Mouse (Mus musculus): ENCODE measurements around the gene Tnrc18. TPM values are rescaled to one million over a fixed set of nuclear protein-coding genes. Genes with fewer than 3 reads are reported as not detected.

Tnrc18 gene
- polyA plus RNA-seq, 1 experiment from 2014 or later: 18.2 TPM

- Histone ChIP-seq H3K4me3 (ENCODE audit: low read length) (no peak overlapping the region), H3K9me3 (ENCODE audit: low read length) (no peaks in the 10 kb centered on the region), H3K4me1 (ENCODE audit: insufficient read depth, low read length) (peaks cover 11% of the 10 kb centered on the region; the same call in 1 of the 2 replicates), H3K9ac (replicated peaks; ENCODE audit: low read length) (no peak overlapping the region), H3K36me3 (ENCODE audit: insufficient read depth, low read length) (peaks cover 45% of the 10 kb centered on the region), H3K27me3 (ENCODE audit: insufficient read depth, low read length) (no peaks in the 10 kb centered on the region), H3K27ac (ENCODE audit: low read length) (no peak overlapping the region), H3K4me2 (replicated peaks; ENCODE audit: low read depth, low read length) (no peak overlapping the region)
- ATAC-seq (ENCODE audit: low FRiP score, low TSS enrichment): no peak
- 90% methylated on average over 11 of the region's 11 CpGs for WGBS
These were observed 67.3 kb downstream of the Tnrc18 start for GRCm38 (mm10) chr5:142750173-142750572.

- H3K4me3 ChIP-seq (ENCODE audit: low read length): no peak overlapping the region
- H3K9me3 ChIP-seq (ENCODE audit: low read length): no peaks in the 10 kb centered on the region
- H3K36me3 ChIP-seq (ENCODE audit: insufficient read depth, low read length): peaks cover 73% of the 10 kb centered on the region
- no peak overlapping the region for H3K9ac ChIP-seq (replicated peaks; ENCODE audit: low read length)
- H3K27ac ChIP-seq (ENCODE audit: low read length): no peak overlapping the region
- ATAC-seq (ENCODE audit: low FRiP score, low TSS enrichment): no peak
- 70% methylated on average over 12 of the region's 12 CpGs for WGBS
- H3K27me3 ChIP-seq (ENCODE audit: insufficient read depth, low read length): no peaks in the 10 kb centered on the region
- no peaks in the 10 kb centered on the region for H3K4me1 ChIP-seq (ENCODE audit: insufficient read depth, low read length)
- H3K4me2 ChIP-seq (replicated peaks; ENCODE audit: low read depth, low read length): no peak overlapping the region
These were observed 70.3 kb downstream of the Tnrc18 start for GRCm38 (mm10) chr5:142747026-142747629.

GRCm38 (mm10) chr5:142739941-142740340 is 77.5 kb downstream of the Tnrc18 start:
- H3K9ac ChIP-seq (replicated peaks; ENCODE audit: low read length): no peak overlapping the region
- no peak for ATAC-seq (ENCODE audit: low FRiP score, low TSS enrichment)
- no peaks in the 10 kb centered on the region for H3K4me1 ChIP-seq (ENCODE audit: insufficient read depth, low read length)
- no peaks in the 10 kb centered on the region for H3K9me3 ChIP-seq (ENCODE audit: low read length)
- no peaks in the 10 kb centered on the region for H3K27me3 ChIP-seq (ENCODE audit: insufficient read depth, low read length)
- no peak overlapping the region for H3K27ac ChIP-seq (ENCODE audit: low read length)
- no peak overlapping the region for H3K4me3 ChIP-seq (ENCODE audit: low read length)
- no peak overlapping the region for H3K4me2 ChIP-seq (replicated peaks; ENCODE audit: low read depth, low read length)
- WGBS: 67% methylated on average over 8 of the region's 8 CpGs
- peaks cover 90% of the 10 kb centered on the region for H3K36me3 ChIP-seq (ENCODE audit: insufficient read depth, low read length)

- 81% methylated on average over 11 of the region's 11 CpGs for WGBS
- H3K27ac ChIP-seq (ENCODE audit: low read length): no peak overlapping the region
- no peak for ATAC-seq (ENCODE audit: low FRiP score, low TSS enrichment)
- peaks cover 4% of the 10 kb centered on the region; the same call in 1 of the 2 replicates for H3K9me3 ChIP-seq (ENCODE audit: low read length)
- no peak overlapping the region for H3K4me3 ChIP-seq (ENCODE audit: low read length)
- H3K9ac ChIP-seq (replicated peaks; ENCODE audit: low read length): no peak overlapping the region
- no peaks in the 10 kb centered on the region for H3K27me3 ChIP-seq (ENCODE audit: insufficient read depth, low read length)
- H3K4me2 ChIP-seq (replicated peaks; ENCODE audit: low read depth, low read length): no peak overlapping the region
- H3K36me3 ChIP-seq (ENCODE audit: insufficient read depth, low read length): peaks cover 95% of the 10 kb centered on the region
- H3K4me1 ChIP-seq (ENCODE audit: insufficient read depth, low read length): no peaks in the 10 kb centered on the region
These were observed 85.5 kb downstream of the Tnrc18 start for GRCm38 (mm10) chr5:142731916-142732315.

GRCm38 (mm10) chr5:142730295-142730694 is 87.2 kb downstream of the Tnrc18 start:
- Histone ChIP-seq H3K9me3 (ENCODE audit: low read length) (peaks cover 4% of the 10 kb centered on the region; the same call in 1 of the 2 replicates), H3K4me1 (ENCODE audit: insufficient read depth, low read length) (no peaks in the 10 kb centered on the region), H3K4me3 (ENCODE audit: low read length) (no peak overlapping the region), H3K27me3 (ENCODE audit: insufficient read depth, low read length) (no peaks in the 10 kb centered on the region), H3K4me2 (replicated peaks; ENCODE audit: low read depth, low read length) (no peak overlapping the region), H3K27ac (ENCODE audit: low read length) (no peak overlapping the region), H3K9ac (replicated peaks; ENCODE audit: low read length) (no peak overlapping the region), H3K36me3 (ENCODE audit: insufficient read depth, low read length) (peaks cover 95% of the 10 kb centered on the region)
- no peak for ATAC-seq (ENCODE audit: low FRiP score, low TSS enrichment)
- WGBS: 89% methylated on average over 12 of the region's 12 CpGs

- 97% methylated on average over 16 of the region's 16 CpGs for WGBS
- H3K36me3 ChIP-seq (ENCODE audit: insufficient read depth, low read length): peaks cover 80% of the 10 kb centered on the region
These were observed 89.2 kb downstream of the Tnrc18 start for GRCm38 (mm10) chr5:142728301-142728700.

GRCm38 (mm10) chr5:142726748-142727147 is 90.7 kb downstream of the Tnrc18 start:
- Histone ChIP-seq H3K27ac (ENCODE audit: low read length) (no peak overlapping the region), H3K9me3 (ENCODE audit: low read length) (peaks cover 4% of the 10 kb centered on the region; the same call in 1 of the 2 replicates), H3K36me3 (ENCODE audit: insufficient read depth, low read length) (peaks cover 65% of the 10 kb centered on the region), H3K4me2 (replicated peaks; ENCODE audit: low read depth, low read length) (no peak overlapping the region), H3K9ac (replicated peaks; ENCODE audit: low read length) (no peak overlapping the region), H3K4me3 (ENCODE audit: low read length) (no peak overlapping the region), H3K4me1 (ENCODE audit: insufficient read depth, low read length) (0 out of 2 replicates have a peak, but pooled peaks cover 4% of the 10 kb centered on the region), H3K27me3 (ENCODE audit: insufficient read depth, low read length) (no peaks in the 10 kb centered on the region)
- no peak for ATAC-seq (ENCODE audit: low FRiP score, low TSS enrichment)
- 83% methylated on average over 6 of the region's 6 CpGs for WGBS

More at GRCm38 (mm10) chr5:142728301-142728700, 89.2 kb downstream of the Tnrc18 start:
- Histone ChIP-seq H3K27me3 (ENCODE audit: insufficient read depth, low read length) (no peaks in the 10 kb centered on the region), H3K9ac (replicated peaks; ENCODE audit: low read length) (no peak overlapping the region), H3K27ac (ENCODE audit: low read length) (no peak overlapping the region), H3K4me2 (replicated peaks; ENCODE audit: low read depth, low read length) (no peak overlapping the region), H3K4me1 (ENCODE audit: insufficient read depth, low read length) (0 out of 2 replicates have a peak, but pooled peaks cover 4% of the 10 kb centered on the region), H3K4me3 (ENCODE audit: low read length) (no peak overlapping the region), H3K9me3 (ENCODE audit: low read length) (peaks cover 4% of the 10 kb centered on the region; the same call in 1 of the 2 replicates)
- ATAC-seq (ENCODE audit: low FRiP score, low TSS enrichment): no peak

- peaks cover 42% of the 10 kb centered on the region for H3K36me3 ChIP-seq (ENCODE audit: insufficient read depth, low read length)
- 0 out of 2 replicates have a peak, but pooled peaks cover 4% of the 10 kb centered on the region for H3K4me1 ChIP-seq (ENCODE audit: insufficient read depth, low read length)
- WGBS: 90% methylated on average over 7 of the region's 7 CpGs
- H3K27me3 ChIP-seq (ENCODE audit: insufficient read depth, low read length): no peaks in the 10 kb centered on the region
- H3K27ac ChIP-seq (ENCODE audit: low read length): no peak overlapping the region
- ATAC-seq (ENCODE audit: low FRiP score, low TSS enrichment): no peak
- no peak overlapping the region for H3K4me3 ChIP-seq (ENCODE audit: low read length)
- H3K9me3 ChIP-seq (ENCODE audit: low read length): peaks cover 4% of the 10 kb centered on the region; the same call in 1 of the 2 replicates
- H3K9ac ChIP-seq (replicated peaks; ENCODE audit: low read length): no peak overlapping the region
- H3K4me2 ChIP-seq (replicated peaks; ENCODE audit: low read depth, low read length): no peak overlapping the region
These were observed 93.2 kb downstream of the Tnrc18 start for GRCm38 (mm10) chr5:142724265-142724664.

- 0 out of 2 replicates have a peak, but pooled peaks cover 4% of the 10 kb centered on the region for H3K4me1 ChIP-seq (ENCODE audit: insufficient read depth, low read length)
- H3K4me3 ChIP-seq (ENCODE audit: low read length): no peak overlapping the region
- peak; percentile 80 for ATAC-seq (ENCODE audit: low FRiP score, low TSS enrichment)
- H3K4me2 ChIP-seq (replicated peaks; ENCODE audit: low read depth, low read length): peak overlapping the region; percentile 40
- H3K27me3 ChIP-seq (ENCODE audit: insufficient read depth, low read length): no peaks in the 10 kb centered on the region
- H3K9me3 ChIP-seq (ENCODE audit: low read length): peaks cover 4% of the 10 kb centered on the region; the same call in 1 of the 2 replicates
- no peak overlapping the region for H3K27ac ChIP-seq (ENCODE audit: low read length)
- H3K36me3 ChIP-seq (ENCODE audit: insufficient read depth, low read length): peaks cover 36% of the 10 kb centered on the region
- H3K9ac ChIP-seq (replicated peaks; ENCODE audit: low read length): no peak overlapping the region; the same call in 1 of the 2 replicates
- WGBS: 14% methylated on average over 7 of the region's 7 CpGs
These were observed 93.8 kb downstream of the Tnrc18 start for GRCm38 (mm10) chr5:142723520-142724133.

- Histone ChIP-seq H3K27me3 (ENCODE audit: insufficient read depth, low read length) (no peaks in the 10 kb centered on the region), H3K9ac (replicated peaks; ENCODE audit: low read length) (no peak overlapping the region), H3K9me3 (ENCODE audit: low read length) (no peaks in the 10 kb centered on the region), H3K4me3 (ENCODE audit: low read length) (no peak overlapping the region), H3K36me3 (ENCODE audit: insufficient read depth, low read length) (no peaks in the 10 kb centered on the region), H3K4me1 (ENCODE audit: insufficient read depth, low read length) (0 out of 2 replicates have a peak, but pooled peaks cover 4% of the 10 kb centered on the region), H3K27ac (ENCODE audit: low read length) (no peak overlapping the region), H3K4me2 (replicated peaks; ENCODE audit: low read depth, low read length) (no peak overlapping the region)
- ATAC-seq (ENCODE audit: low FRiP score, low TSS enrichment): no peak
- WGBS: 85% methylated on average over 13 of the region's 13 CpGs
These were observed 97.6 kb downstream of the Tnrc18 start for GRCm38 (mm10) chr5:142719897-142720296.

Measured in kidney, embryonic 16.5 days (tissue).